Mouse (Mus musculus) gastrocnemius, postnatal 4 days (tissue): ENCODE results near the gene Mapkapk2. TPM values are rescaled to one million over a fixed set of nuclear protein-coding genes. Genes with fewer than 3 reads are reported as not detected.
A peak's percentile ranks its signal among the peaks of the same experiment; 100 is the strongest.

Experiments used
- DNase-seq, 2 experiments: peaks; one replicate each; pipeline ENCODE4 v3.0.0; 2021 to 2022; ENCODE audit warnings: low spot score in 2 of 2, mixed read lengths in 2 of 2
- total RNA-seq, 2 experiments: library from RNA; stranded (reverse); gene quantifications; 2 replicates each; pipeline ENCODE4 v1.2.3; 2021

The Mapkapk2 gene
- total RNA-seq, 2 experiments from 2014 or later = 159 to 163 TPM

GRCm38 (mm10) chr1:131084289-131084688, 13.3 kb downstream of the Mapkapk2 start:
- DNase-seq = no peak

- DNase-seq = peak in 1 of 2 experiments; percentile 35
Observed at GRCm38 (mm10) chr1:131083609-131084008, 14.0 kb downstream of the Mapkapk2 start.

- DNase-seq = no peak
Observed at GRCm38 (mm10) chr1:131083122-131083521, 14.5 kb downstream of the Mapkapk2 start.

GRCm38 (mm10) chr1:131080686-131081085, 16.9 kb downstream of the Mapkapk2 start:
- DNase-seq = no peak

DNA sequence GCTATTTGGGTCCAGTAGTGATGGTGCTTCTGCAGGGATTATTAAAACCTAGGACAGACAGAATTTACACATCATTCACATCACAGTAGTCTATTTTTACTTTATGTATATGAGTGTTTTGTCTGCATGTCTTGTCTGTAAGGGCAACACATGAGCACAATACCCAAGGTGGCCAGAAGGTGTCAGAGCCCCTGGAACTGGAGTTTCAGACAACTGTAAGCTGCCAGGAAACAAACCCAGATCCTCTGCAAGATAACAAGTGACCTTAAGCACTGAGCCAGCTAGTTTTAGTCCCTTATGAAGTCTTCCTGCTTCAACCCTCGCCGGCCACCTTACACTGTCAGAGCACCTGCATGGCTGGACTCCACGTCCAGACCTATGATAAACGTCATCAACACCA, 17.9 kb downstream of the Mapkapk2 start:
- DNase-seq = no peak

DNA sequence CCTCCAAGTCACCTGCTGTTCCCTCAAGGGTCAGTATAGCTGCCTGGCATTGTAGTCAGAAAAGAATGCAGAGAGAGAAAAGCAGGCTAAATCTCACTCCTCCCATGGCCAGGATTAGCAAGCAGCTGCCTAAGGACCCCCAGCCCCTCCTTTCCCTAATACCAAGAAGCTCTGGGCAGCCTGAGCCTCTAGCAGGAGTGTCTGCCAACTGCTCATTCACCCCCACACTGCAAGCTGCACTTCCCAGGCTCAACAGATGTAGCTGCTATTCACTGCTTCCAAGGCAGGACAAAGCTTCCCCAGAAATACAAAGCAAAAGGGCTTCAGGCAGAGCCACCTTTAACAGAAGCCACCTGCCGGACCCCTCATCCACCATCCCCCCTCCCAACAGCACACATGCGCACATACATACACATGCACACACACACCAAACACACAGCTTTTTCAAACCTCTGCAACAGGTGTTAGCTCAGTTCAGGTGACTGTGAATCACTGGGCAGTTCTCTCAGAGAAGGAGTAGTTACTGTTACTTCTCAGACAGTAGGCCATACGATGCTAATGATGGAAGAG, 18.8 kb downstream of the Mapkapk2 start:
- DNase-seq = peak in 1 of 2 experiments; percentile 58

DNA sequence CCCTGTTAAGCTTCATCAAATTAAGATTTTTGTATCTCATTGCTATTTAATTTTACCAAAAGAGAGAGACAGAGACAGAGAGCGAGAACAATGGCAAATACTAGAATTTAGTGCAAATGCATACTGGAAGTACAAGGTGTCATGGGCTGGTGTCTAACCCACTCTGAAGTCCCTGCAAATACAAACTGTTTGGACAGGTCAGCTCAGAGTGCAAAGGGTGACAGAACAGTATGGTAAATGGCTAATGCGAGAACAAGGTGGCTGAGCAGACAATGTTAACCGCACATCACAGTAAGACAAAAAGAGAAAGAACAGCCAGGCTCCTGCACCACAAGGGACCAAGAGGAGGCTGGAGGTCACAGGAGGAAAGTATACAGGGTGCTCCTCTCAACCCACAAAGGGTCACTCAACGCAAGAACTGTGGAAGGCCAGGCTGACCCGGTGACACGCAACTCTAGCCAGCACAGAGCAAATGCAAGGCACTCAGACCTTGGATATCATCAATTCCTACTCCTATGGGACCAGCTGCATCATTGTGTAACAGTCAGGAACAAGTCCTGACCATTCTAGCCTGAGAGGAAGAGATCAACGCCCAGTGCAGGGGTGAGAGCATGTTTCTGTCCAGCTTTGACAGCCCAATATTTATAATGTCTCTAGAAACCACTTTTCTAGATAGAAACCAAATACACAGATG, 22.4 kb downstream of the Mapkapk2 start:
- no peak for DNase-seq

- no peak for DNase-seq
Observed at GRCm38 (mm10) chr1:131074524-131074938, 23.1 kb downstream of the Mapkapk2 start.

GRCm38 (mm10) chr1:131072376-131072990, 25.1 kb downstream of the Mapkapk2 start:
- no peak for DNase-seq

- peak in 1 of 2 experiments; percentile 43 for DNase-seq
Observed at GRCm38 (mm10) chr1:131069010-131069409, 28.6 kb downstream of the Mapkapk2 start.

DNA sequence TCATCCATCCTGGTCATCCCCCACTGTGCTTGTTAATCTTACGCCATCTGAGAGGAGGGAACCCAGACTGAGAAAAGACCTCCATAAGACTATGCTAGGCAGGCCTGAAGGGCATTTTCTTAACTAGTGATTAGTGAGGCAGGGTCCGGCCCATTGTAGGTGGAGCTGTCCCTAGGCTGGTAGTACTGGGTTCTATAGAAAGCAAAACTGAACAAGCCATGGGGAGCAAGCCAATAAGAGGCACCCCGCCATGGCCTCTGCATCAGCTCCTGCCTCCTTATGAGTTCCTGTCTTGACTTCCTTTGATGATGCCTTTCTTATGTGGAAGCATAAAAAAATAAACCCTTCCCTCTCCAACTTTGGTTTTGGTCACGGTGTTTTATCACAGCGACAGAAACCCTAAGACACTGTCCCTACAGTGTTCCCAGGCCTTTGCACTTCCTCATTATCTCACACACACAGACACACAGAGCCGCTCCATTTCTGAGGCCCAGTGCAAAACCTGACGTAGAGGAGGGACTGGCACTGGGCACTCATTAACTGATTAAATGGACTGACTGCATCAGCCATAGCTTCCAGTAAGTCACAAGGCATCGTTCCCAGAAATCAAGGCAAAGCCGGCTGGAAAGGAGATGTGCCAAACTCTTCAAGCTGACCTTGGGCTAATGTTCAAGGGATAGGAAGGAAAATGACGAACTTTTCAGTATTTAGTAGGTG, 29.5 kb downstream of the Mapkapk2 start:
- no peak for DNase-seq

- DNase-seq = no peak
Observed at GRCm38 (mm10) chr1:131064202-131064601, 33.4 kb downstream of the Mapkapk2 start.

DNA sequence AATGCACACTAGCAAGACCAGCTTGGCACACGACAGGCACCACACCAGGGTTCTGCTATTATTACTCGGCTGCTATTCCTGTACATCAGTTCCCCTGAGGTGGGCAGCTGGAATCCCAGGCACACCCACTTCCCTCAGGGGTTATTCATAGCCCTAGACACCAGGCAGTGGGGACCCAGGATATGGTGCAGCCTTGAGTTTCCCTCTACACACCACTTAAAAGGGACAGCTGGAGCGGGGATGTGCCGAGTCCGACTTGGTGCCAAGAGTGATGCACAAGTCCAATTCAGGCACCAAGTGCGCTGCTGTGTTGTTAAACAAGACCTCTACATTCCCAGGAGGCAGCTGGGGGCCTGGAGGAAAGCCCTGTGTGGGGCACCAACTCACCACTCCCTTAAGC, 34.8 kb downstream of the Mapkapk2 start:
- peak in 1 of 2 experiments; percentile 54 for DNase-seq

- DNase-seq = no peak
Observed at GRCm38 (mm10) chr1:131061740-131062254, 35.8 kb downstream of the Mapkapk2 start.

GRCm38 (mm10) chr1:131060290-131061253, 37.1 kb downstream of the Mapkapk2 start:
- DNase-seq = no peak

- DNase-seq = no peak
Observed at GRCm38 (mm10) chr1:131059841-131060240, 37.8 kb downstream of the Mapkapk2 start.

DNA sequence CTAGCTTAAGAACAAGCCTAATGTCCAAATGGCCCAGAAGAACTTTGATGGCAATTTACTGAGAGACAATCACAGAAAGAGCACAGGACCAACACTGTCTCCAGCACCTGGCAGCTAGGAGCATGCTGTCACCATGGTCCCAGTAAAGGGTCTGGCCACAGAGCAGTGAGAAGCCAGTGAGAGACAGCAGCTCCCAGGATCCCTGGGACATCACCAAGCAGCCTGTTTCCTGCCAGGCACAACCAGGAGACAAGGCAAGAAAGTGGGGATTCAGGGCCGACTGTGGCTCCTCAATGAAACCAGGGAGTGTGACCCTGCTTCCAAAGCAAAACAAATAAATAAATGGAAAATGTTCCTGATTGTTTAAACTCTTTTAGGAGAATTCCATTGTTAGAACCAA, 38.2 kb downstream of the Mapkapk2 start:
- no peak for DNase-seq

DNA sequence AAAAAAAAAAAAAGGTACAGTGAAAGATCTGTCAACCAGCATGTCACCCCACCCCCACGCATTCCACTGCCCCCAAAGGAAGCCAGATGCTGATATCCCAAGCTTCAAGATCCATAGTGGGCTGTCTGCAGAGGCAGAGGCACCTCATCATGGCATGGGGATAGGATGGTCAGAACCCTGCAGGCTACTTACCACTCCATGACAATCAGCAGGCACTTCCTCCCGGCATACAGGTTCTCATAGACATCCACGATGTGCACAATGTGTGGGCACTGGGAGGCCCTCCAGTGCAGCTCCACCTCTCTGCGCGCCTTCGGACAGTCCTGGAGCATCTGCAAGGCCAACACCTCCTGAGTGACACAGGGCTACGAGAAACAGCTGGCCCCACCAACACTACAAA, 39.2 kb downstream of the Mapkapk2 start:
- DNase-seq = no peak

- DNase-seq = no peak
Observed at GRCm38 (mm10) chr1:131054251-131054650, 43.4 kb downstream of the Mapkapk2 start.

- DNase-seq = no peak
Observed at GRCm38 (mm10) chr1:131053656-131054055, 44.0 kb downstream of the Mapkapk2 start.
